Mouse (Mus musculus) 416B (cell line): Measurements from ENCODE around the gene Arpp21.

Experiments used
- DNase-seq: peaks from one replicate; pipeline ENCODE4 v3.0.0; 2011; ENCODE audit warnings: low read depth

Gene Arpp21

DNA sequence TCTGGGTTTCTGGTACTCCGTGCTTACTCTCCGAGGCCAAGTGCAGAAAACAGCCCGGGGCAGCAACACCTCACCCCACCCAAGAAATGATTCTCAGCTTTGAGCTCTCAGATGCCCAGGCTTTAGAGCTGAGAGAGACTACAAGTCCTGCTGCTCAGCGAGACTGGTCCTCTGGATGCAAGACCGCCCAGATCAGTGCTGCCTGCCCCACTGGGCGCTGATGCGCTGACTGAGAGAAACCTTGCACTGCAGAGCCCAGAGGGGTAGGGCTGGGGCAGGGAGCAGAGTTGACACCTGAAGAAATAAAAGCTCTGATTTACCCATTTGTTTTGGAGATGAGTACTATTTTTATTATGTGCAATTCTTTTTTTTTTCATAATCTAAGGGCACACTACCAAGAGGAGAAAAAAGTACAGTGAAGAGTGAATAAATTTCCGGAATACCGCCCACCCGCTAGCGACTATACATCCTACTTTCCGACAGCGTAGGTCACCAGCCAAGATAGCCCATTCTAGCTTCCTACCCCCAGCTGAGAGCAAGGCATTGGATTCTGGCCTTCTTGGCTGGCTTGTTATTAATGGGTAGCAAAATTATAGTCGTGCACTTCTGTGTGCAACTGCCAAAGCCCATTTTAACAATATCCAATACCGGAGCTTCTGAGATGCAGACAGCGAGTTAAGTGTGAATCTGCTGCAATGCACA lies at the start of gene Arpp21:
TSS of gene Arpp21 (minus strand) at position 243 of the 702 bp plus-strand sequence.
- no peak for DNase-seq

DNA sequence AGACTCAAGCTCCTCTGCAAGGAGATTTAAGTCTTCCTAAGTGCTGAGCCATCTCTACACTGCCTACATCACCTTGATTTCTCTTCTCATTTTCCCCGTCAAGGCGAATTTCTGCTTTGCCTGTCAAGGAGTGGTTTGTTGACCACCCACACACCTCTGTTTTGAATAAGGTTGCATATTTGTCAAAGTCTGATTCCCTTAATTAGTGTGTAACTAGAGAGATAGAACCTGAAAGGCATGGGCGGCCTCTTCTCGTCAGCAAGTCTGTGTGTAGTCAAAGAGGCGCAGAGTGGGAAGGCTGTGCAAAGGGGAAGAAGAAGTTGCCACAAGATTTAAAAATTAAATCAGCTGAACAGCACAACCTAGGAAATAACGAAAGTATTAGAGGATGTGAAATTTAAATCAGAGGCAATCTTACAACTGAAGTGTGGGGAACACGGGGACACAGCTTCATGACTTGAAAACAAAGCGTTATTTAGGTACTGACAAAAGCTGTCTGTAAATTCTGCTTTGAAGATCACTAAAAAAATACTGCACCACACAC lies 36.8 kb upstream of the Arpp21 start:
- DNase-seq, result no peak

- no peak for DNase-seq
Measured at GRCm38 (mm10) chr9:112264982-112265641, 29.4 kb upstream of the Arpp21 start.

DNA sequence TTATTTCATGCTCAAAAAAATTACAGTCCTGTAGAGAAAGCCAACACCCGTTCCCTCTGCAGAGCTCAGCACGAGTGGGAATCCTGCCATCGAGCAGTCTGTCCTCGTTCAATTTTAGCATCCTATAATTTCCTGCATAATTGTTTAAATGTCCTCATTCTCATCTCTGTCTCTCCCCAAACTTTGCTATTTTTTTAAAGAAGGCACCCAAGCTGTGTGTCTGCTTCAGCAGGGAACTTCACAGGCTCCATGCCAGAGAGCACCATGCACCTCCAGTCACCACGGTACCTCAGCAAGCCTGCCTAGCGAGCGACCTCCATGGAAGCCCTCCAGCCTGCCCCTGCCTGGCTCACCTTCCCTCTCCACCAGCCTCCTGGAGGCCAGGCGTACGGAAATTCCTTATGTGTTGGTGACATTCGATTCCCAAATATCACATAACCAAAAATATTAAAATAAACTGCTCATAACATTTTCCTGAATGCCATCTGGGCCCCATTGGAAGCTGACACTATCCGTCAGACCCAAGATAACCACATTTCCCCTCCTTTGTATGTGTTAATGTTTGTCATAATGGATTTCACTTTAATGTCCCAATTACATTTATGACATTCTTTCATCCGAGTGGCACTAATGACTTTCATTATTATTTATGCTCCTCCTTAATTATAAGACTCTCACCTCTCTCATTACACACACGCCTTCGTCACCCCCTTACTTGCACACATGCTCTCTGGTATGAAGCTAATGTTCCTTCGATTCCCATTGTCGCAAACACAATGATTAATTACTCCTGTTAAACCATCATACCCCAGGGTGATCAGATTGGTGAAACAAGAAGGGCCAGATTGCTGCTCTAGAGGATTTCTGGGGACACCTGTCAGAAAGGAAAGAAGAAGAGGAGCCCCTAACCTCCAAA lies 26.5 kb upstream of the Arpp21 start:
- DNase-seq, result no peak

DNA sequence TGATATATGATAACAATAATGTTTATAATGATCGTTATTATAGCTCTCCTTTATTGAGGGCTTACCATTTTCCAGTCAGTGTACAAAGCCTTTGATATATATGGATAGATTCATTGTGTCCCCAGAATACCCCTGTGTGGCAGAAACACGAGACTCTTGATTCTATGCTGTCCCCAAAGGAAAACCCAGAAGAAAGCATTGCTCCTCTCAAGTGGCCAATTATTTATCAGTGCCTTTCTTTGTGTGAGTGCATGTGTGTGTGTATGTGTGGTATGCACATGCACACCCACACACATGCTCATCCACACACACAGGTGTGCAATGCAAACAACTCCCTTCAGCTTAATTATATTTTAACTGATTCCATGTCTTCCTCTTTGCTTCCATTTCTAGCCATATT lies 25.8 kb upstream of the Arpp21 start:
- DNase-seq, result no peak

- no peak for DNase-seq
Measured at GRCm38 (mm10) chr9:112260696-112261095, 25.0 kb upstream of the Arpp21 start.

- DNase-seq, result no peak
Measured at GRCm38 (mm10) chr9:112258560-112258959, 22.8 kb upstream of the Arpp21 start.

DNA sequence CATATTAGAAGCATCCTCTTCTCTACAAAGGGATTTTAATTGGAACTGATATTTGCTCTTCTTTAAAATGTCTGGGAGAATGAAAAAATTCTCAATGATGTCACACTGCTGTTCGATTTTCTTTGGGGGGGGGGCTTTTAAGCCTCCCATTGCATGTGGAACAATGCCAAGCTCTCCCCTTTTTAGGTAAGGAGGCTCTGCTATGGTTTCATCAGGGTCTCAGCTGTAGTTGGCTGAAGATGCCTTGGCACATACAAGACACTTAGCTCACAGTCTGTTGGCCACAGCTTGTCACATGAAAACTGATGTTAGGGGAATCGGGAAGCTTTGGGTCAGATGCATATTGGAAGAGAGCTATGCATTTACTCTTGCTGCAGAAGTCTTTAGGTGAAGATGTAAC lies 20.2 kb upstream of the Arpp21 start:
- no peak for DNase-seq

- DNase-seq, result no peak
Measured at GRCm38 (mm10) chr9:112253730-112254129, 18.0 kb upstream of the Arpp21 start.

GRCm38 (mm10) chr9:112251857-112252256 lies 16.1 kb upstream of the Arpp21 start:
- no peak for DNase-seq

- no peak for DNase-seq
Measured at GRCm38 (mm10) chr9:112251339-112251738, 15.6 kb upstream of the Arpp21 start.

- no peak for DNase-seq
Measured at GRCm38 (mm10) chr9:112249753-112250152, 14.0 kb upstream of the Arpp21 start.

DNA sequence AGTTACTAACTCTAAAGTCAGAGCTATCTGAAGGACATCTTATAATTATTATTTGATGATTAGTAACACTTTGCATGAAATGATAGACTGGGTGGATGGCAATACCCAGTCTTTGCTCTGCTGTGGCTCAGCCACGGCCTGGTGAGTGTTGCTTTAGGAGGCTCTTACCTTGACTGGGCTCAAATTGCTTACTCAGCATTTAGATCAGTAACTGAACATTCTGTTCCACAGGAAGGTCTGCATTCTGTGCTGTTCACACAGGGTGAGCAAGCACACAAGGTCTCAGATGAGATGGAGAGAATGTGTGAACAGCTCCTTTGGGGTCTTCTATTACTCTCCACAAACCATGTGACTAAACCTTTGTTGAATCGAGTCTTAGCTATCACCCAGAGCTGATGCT lies 11.4 kb upstream of the Arpp21 start:
- no peak for DNase-seq

- DNase-seq, result no peak
Measured at GRCm38 (mm10) chr9:112238168-112238567, 2.4 kb upstream of the Arpp21 start.

DNA sequence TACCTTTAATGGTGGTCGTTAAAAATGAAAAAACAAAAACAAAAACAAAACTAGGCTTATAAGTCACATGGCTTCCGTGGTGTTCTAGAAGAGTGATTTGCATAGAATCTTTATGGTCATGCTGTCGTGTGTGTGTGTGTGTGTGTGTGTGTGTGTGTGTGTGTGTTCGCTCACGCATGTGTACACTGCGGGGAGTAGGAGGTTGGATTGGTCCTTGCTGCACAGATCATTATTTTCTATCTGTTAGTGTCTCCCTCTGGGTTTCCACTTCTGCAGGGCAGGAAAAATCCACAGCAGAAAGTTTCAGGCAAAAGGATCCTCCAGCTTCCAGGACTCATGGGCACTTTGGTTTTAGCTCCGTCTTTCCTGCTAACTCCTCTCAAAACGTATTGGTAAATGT lies 813 bp upstream of the Arpp21 start:
- DNase-seq, result no peak

DNA sequence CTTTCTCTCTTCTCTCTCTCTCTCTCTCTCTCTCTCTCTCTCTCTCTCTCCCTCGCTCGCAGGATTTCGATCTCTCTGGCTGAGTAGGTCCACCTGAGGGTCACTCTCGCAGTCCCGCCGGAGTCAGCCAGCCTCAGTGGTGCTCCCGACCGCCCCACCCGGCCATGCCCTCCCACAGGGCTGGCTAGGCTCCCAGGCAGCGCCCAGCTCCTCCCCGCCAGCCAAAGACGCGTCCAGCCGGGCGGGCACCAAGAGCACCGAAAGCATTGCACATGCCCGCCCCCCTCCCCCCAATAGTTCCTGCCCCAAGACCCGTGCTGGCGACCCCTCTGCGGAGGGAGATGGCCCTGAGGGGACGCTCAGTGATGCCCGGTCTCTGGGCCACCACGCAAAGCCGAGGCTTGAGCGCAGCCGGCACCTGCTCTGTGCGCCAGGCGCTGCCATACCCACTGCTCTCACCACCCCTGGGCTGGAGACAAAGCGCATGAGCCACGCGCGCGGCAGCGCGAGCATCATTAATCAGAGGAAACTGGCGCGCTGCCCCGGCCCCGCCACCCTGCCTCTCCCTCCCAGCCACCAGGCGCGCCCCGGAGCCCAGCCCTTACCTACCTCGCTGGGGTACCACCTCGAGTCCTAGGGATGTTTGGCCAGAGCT lies 570 bp downstream of the Arpp21 start:
- no peak for DNase-seq

DNA sequence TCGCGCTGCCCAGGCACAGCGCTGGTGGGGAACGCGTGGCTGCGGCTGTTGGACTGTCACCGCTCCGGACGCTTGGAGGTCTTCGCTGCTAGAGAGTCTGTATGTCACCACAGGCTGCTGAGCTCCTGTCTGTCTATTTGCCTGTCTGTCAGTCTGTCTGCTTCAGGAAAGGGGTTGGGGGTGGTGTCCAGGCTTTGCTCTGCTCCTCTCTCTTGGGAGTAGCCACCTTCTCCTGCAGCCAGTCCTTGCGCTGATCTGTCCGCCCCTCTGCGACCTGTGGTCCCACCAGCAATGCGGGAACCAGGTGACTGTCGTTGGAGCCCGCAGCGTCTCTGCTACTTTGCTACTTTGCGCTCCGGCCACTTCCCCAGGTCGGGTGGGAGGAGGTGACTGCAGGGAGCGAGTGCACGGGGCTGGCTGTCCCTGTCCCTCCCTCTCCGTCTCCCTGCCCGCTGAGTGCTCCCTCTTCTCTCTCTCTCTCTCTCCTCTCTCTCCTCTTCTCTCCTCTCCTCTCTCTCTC lies 1.2 kb downstream of the Arpp21 start:
- no peak for DNase-seq

DNA sequence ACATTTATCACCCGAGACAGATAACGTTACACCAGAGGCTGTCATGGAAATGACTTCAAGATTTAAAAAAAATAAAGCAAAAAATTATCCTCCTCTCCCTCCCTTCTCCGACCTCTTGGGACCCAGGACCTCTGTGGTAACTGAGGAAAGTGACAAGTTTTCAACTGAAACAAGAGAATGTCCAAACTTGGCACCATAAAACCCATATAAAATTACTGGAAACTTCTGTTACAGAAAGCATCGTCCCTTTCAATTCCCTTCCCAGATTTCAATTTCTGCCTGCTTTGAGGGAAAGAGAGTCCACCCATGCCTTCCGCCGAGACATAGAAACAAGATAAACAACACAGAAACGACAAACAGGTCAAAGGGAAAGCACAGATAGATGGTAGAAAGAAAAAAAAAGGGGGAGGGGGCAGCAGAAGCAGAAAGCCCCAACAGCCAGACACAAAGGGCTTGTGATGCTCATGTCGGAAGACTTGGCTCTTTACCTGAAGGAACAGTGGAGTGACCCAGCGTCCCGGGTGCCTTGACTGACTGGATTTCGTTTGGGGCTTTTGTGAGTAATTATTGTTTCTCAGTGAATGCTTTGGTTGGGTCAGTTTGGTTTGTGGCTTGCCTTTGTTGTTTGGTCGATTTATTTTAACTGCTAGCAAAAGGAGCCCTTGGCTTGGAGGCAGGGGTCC lies 1.8 kb downstream of the Arpp21 start:
- DNase-seq, result no peak

- DNase-seq, result no peak
Measured at GRCm38 (mm10) chr9:112233378-112233777, 2.4 kb downstream of the Arpp21 start.

DNA sequence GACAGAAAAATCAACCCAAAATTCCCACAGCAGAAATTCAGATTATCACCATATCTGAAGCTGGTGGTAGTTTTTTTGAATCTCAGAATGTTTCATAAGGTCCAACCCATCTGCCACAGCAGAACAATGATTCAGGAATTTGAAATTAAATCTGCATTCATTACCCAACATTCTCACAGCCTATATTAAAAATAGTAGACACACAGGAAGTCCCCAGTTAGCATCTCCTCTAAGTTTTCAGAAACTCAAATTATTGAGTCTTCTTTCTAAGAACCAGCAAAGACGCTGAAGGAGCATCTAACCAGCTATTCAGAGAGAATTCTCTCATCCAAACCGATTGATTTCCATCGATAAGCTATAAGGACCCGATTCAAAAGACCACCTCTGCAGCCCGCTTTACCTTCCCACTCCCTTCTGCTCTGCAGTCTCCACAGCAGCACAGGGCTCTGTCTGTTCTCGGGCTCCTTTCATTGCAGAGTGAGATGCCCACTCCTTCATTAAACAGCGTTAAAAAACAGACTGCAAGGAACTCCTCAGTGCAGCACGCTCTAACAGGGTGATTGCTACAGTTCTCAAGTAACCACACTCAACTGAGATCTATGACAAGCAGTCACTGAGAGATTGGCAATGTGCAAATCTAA lies 3.7 kb downstream of the Arpp21 start:
- DNase-seq, result no peak

DNA sequence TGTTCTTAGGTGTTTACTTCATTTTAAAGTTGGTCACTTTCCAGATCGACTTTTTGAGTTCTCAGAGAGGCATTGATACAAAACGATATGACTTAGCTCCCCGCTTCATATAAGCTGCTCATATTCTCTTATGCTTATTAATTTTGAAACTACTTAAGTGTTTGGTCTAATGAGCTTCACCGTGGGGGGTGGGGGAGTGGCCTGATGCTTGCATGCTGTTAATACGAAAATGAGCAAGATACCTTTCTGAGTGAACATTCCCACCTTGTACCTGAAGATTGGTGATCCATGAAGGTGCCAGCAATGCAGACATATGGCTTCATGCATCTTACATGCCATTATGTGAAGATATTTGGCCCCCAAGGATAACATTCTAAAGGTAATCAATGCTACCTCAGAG lies 4.4 kb downstream of the Arpp21 start:
- DNase-seq, result no peak
